Mouse (Mus musculus): ENCODE measurements at regions not wholly inside any gene's neighbourhood (a gene's known extent, or its start where the extent isn't known, plus 50 kb on each side); places are given as distances from the start of the nearest gene placed in this dataset.

GRCm38 (mm10) chr9:68463637-68464304, 189.8 kb upstream of the Rora start:
- no peak for DNase-seq (ENCODE audit: low spot score)

GRCm38 (mm10) chr9:68466671-68467070, 186.9 kb upstream of the Rora start:
- DNase-seq (ENCODE audit: low spot score) = no peak

GRCm38 (mm10) chr9:68476391-68476790, 177.2 kb upstream of the Rora start:
- no peak for DNase-seq (ENCODE audit: low spot score)

GRCm38 (mm10) chr9:68477466-68477865, 176.1 kb upstream of the Rora start:
- DNase-seq (ENCODE audit: low spot score) = no peak

GRCm38 (mm10) chr9:68486646-68487045, 166.9 kb upstream of the Rora start:
- no peak for DNase-seq (ENCODE audit: low spot score)

- DNase-seq (ENCODE audit: low spot score) = no peak
Measured at GRCm38 (mm10) chr9:68491151-68491550, 162.4 kb upstream of the Rora start.

GRCm38 (mm10) chr9:68521218-68521617, 132.4 kb upstream of the Rora start:
- no peak for DNase-seq (ENCODE audit: low spot score)

GRCm38 (mm10) chr9:68561767-68562552, 91.6 kb upstream of the Rora start:
- DNase-seq (ENCODE audit: low spot score) = no peak

- DNase-seq (ENCODE audit: low spot score) = no peak
Measured at GRCm38 (mm10) chr9:68563206-68563605, 90.4 kb upstream of the Rora start.

- DNase-seq (ENCODE audit: low spot score) = no peak
Measured at GRCm38 (mm10) chr9:68585751-68586150, 67.8 kb upstream of the Rora start.

GRCm38 (mm10) chr9:68591023-68591422, 62.6 kb upstream of the Rora start:
- DNase-seq (ENCODE audit: low spot score) = no peak

- no peak for DNase-seq (ENCODE audit: low spot score)
Measured at GRCm38 (mm10) chr9:68592976-68593375, 60.6 kb upstream of the Rora start.

GRCm38 (mm10) chr9:68594586-68594985, 59.0 kb upstream of the Rora start:
- no peak for DNase-seq (ENCODE audit: low spot score)
